Mouse (Mus musculus) naive thymus-derived CD4-positive, alpha-beta T cell, adult 2 months (primary cell): Measurements from ENCODE around the gene Id1.

Experiments
- DNase-seq: peaks from one replicate; pipeline ENCODE4 v3.0.0-alpha.2; 2011; ENCODE audit warnings: low read depth

The Id1 gene

GRCm38 (mm10) chr2:152783241-152783640, 47.2 kb downstream of the Id1 start:
- no peak for DNase-seq

GRCm38 (mm10) chr2:152784640-152785039, 48.6 kb downstream of the Id1 start:
- DNase-seq: no peak

GRCm38 (mm10) chr2:152785446-152786350, 49.6 kb downstream of the Id1 start:
- DNase-seq: no peak
